Mouse (Mus musculus): Measurements from ENCODE around the gene Sars2. TPM values are rescaled to one million over a fixed set of nuclear protein-coding genes. Genes with fewer than 3 reads are reported as not detected.

The Sars2 gene
- polyA plus RNA-seq, 1 experiment from 2014 or later, result 22.4 TPM

GRCm38 (mm10) chr7:28702601-28703143 lies 39.1 kb upstream of the Sars2 start:
- H3K4me1 ChIP-seq (ENCODE audit: control insufficient read depth, insufficient read depth, low read length), result no peaks in the 10 kb centered on the region
- H3K4me2 ChIP-seq (ENCODE audit: low read depth, low read length), result no peak overlapping the region
- H3K9me3 ChIP-seq (replicated peaks; ENCODE audit: control insufficient read depth, low read length), result peaks cover 5% of the 10 kb centered on the region; the same call in 1 of the 2 replicates
- H3K27ac ChIP-seq (ENCODE audit: low read length), result no peak overlapping the region
- no peaks in the 10 kb centered on the region for H3K36me3 ChIP-seq (ENCODE audit: control insufficient read depth, insufficient read depth, low read length)
- H3K9ac ChIP-seq (ENCODE audit: low read length), result no peak overlapping the region
- 51% methylated on average over 9 of the region's 9 CpGs for WGBS
- ATAC-seq (ENCODE audit: insufficient read depth, low FRiP score), result no peak
- no peak overlapping the region for H3K4me3 ChIP-seq (replicated peaks; ENCODE audit: low read length)
- no peaks in the 10 kb centered on the region for H3K27me3 ChIP-seq (ENCODE audit: control insufficient read depth, insufficient read depth, low read length)

- H3K27me3 ChIP-seq (ENCODE audit: control insufficient read depth, insufficient read depth, low read length), result no peaks in the 10 kb centered on the region
- ATAC-seq (ENCODE audit: insufficient read depth, low FRiP score), result no peak
- no peak overlapping the region for H3K9ac ChIP-seq (ENCODE audit: low read length)
- no peaks in the 10 kb centered on the region for H3K36me3 ChIP-seq (ENCODE audit: control insufficient read depth, insufficient read depth, low read length)
- no peaks in the 10 kb centered on the region for H3K9me3 ChIP-seq (replicated peaks; ENCODE audit: control insufficient read depth, low read length)
- no peaks in the 10 kb centered on the region for H3K4me1 ChIP-seq (ENCODE audit: control insufficient read depth, insufficient read depth, low read length)
- H3K4me2 ChIP-seq (ENCODE audit: low read depth, low read length), result no peak overlapping the region
- no peak overlapping the region for H3K27ac ChIP-seq (ENCODE audit: low read length)
- H3K4me3 ChIP-seq (replicated peaks; ENCODE audit: low read length), result no peak overlapping the region
Observed at GRCm38 (mm10) chr7:28709454-28709853, 32.3 kb upstream of the Sars2 start.

GRCm38 (mm10) chr7:28710962-28711361 lies 30.8 kb upstream of the Sars2 start:
- H3K27me3 ChIP-seq (ENCODE audit: control insufficient read depth, insufficient read depth, low read length), result no peaks in the 10 kb centered on the region
- no peaks in the 10 kb centered on the region for H3K4me1 ChIP-seq (ENCODE audit: control insufficient read depth, insufficient read depth, low read length)
- no peak overlapping the region for H3K9ac ChIP-seq (ENCODE audit: low read length)
- whole genome bisulfite sequencing, result 66% methylated on average over 3 of the region's 3 CpGs
- ATAC-seq (ENCODE audit: insufficient read depth, low FRiP score), result no peak
- no peak overlapping the region for H3K27ac ChIP-seq (ENCODE audit: low read length)
- H3K4me2 ChIP-seq (ENCODE audit: low read depth, low read length), result no peak overlapping the region
- no peaks in the 10 kb centered on the region for H3K36me3 ChIP-seq (ENCODE audit: control insufficient read depth, insufficient read depth, low read length)
- H3K9me3 ChIP-seq (replicated peaks; ENCODE audit: control insufficient read depth, low read length), result no peaks in the 10 kb centered on the region
- no peak overlapping the region for H3K4me3 ChIP-seq (replicated peaks; ENCODE audit: low read length)

GRCm38 (mm10) chr7:28714667-28715066 lies 27.1 kb upstream of the Sars2 start:
- no peaks in the 10 kb centered on the region for H3K36me3 ChIP-seq (ENCODE audit: control insufficient read depth, insufficient read depth, low read length)
- no peak overlapping the region for H3K27ac ChIP-seq (ENCODE audit: low read length)
- no peak overlapping the region for H3K4me3 ChIP-seq (replicated peaks; ENCODE audit: low read length)
- H3K9me3 ChIP-seq (replicated peaks; ENCODE audit: control insufficient read depth, low read length), result no peaks in the 10 kb centered on the region
- H3K4me1 ChIP-seq (ENCODE audit: control insufficient read depth, insufficient read depth, low read length), result no peaks in the 10 kb centered on the region
- H3K4me2 ChIP-seq (ENCODE audit: low read depth, low read length), result no peak overlapping the region
- WGBS, result 71% methylated on average over 5 of the region's 5 CpGs
- no peaks in the 10 kb centered on the region for H3K27me3 ChIP-seq (ENCODE audit: control insufficient read depth, insufficient read depth, low read length)
- no peak overlapping the region for H3K9ac ChIP-seq (ENCODE audit: low read length)
- ATAC-seq (ENCODE audit: insufficient read depth, low FRiP score), result no peak

DNA sequence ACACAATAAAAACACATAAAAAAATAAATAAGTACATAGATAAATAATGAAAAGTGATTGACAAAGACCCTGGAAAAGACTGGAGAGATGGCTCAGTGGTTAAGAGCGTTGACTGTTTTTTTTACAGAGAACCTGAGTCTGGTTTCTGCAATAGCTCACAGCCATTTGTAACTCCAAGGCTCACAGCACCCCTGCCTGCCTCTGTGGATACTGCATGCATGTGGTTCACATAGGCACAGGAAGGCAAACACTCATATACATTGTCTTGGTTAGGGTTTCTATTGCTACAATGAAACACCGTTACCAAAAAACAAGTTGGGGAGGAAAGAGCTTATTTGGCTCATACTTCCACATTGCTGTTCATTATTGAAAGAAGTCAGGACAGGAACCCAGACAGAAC lies 26.2 kb upstream of the Sars2 start:
- no peaks in the 10 kb centered on the region for H3K4me1 ChIP-seq (ENCODE audit: control insufficient read depth, insufficient read depth, low read length)
- H3K4me2 ChIP-seq (ENCODE audit: low read depth, low read length), result no peak overlapping the region
- H3K27me3 ChIP-seq (ENCODE audit: control insufficient read depth, insufficient read depth, low read length), result no peaks in the 10 kb centered on the region
- H3K9me3 ChIP-seq (replicated peaks; ENCODE audit: control insufficient read depth, low read length), result no peaks in the 10 kb centered on the region
- no peak overlapping the region for H3K9ac ChIP-seq (ENCODE audit: low read length)
- H3K4me3 ChIP-seq (replicated peaks; ENCODE audit: low read length), result no peak overlapping the region
- H3K36me3 ChIP-seq (ENCODE audit: control insufficient read depth, insufficient read depth, low read length), result no peaks in the 10 kb centered on the region
- no peak for ATAC-seq (ENCODE audit: insufficient read depth, low FRiP score)
- 97% methylated on average over 2 of the region's 2 CpGs for WGBS
- no peak overlapping the region for H3K27ac ChIP-seq (ENCODE audit: low read length)

- Histone ChIP-seq H3K4me1 (ENCODE audit: control insufficient read depth, insufficient read depth, low read length) (no peaks in the 10 kb centered on the region), H3K27ac (ENCODE audit: low read length) (peak within 1 kb of the TSS; percentile 33; the same call in 1 of the 2 replicates), H3K4me3 (replicated peaks; ENCODE audit: low read length) (peak within 1 kb of the TSS; percentile 56), H3K9ac (ENCODE audit: low read length) (peak within 1 kb of the TSS; percentile 77), H3K4me2 (ENCODE audit: low read depth, low read length) (peak within 1 kb of the TSS; percentile 84), H3K9me3 (replicated peaks; ENCODE audit: control insufficient read depth, low read length) (no peaks in the 10 kb centered on the region), H3K27me3 (ENCODE audit: control insufficient read depth, insufficient read depth, low read length) (no peaks in the 10 kb centered on the region), H3K36me3 (ENCODE audit: control insufficient read depth, insufficient read depth, low read length) (no peaks in the 10 kb centered on the region)
- peak; percentile 78; the same call in 1 of the 2 replicates for ATAC-seq (ENCODE audit: insufficient read depth, low FRiP score)
- 2% methylated on average over 36 of the region's 36 CpGs for WGBS
Observed at GRCm38 (mm10) chr7:28716590-28717281, 25.1 kb upstream of the Sars2 start, which contains the start of gene Fbxo17. Fbxo17 (plus strand) TSS chr7:28716804.

DNA sequence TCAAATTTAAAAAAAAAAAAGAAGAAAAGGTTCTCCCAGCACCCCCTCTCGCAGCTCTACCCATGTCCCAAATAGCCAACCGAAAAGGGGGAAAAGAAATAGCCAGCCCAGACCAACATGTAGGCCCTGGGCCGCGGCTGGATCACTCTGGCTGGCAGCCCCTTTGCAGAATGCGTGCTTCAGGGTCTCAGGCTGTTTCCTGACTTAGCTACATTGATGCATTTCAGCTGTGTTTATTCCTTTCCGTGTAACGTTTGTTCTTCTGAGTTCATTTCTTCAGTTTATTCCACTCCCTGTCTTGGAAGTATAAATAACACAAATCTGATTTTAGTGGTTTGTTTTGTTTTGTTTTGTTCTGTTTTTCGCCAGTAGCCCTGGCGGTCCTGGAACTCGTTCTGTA lies 24.1 kb upstream of the Sars2 start:
- Histone ChIP-seq H3K9ac (ENCODE audit: low read length) (no peak overlapping the region), H3K9me3 (replicated peaks; ENCODE audit: control insufficient read depth, low read length) (no peaks in the 10 kb centered on the region), H3K4me1 (ENCODE audit: control insufficient read depth, insufficient read depth, low read length) (no peaks in the 10 kb centered on the region), H3K27me3 (ENCODE audit: control insufficient read depth, insufficient read depth, low read length) (no peaks in the 10 kb centered on the region), H3K36me3 (ENCODE audit: control insufficient read depth, insufficient read depth, low read length) (no peaks in the 10 kb centered on the region), H3K27ac (ENCODE audit: low read length) (no peak overlapping the region), H3K4me3 (replicated peaks; ENCODE audit: low read length) (no peak overlapping the region; the same call in 1 of the 2 replicates), H3K4me2 (ENCODE audit: low read depth, low read length) (peak overlapping the region; percentile 84; the same call in 1 of the 2 replicates)
- 64% methylated on average over 10 of the region's 10 CpGs for WGBS
- no peak for ATAC-seq (ENCODE audit: insufficient read depth, low FRiP score)

DNA sequence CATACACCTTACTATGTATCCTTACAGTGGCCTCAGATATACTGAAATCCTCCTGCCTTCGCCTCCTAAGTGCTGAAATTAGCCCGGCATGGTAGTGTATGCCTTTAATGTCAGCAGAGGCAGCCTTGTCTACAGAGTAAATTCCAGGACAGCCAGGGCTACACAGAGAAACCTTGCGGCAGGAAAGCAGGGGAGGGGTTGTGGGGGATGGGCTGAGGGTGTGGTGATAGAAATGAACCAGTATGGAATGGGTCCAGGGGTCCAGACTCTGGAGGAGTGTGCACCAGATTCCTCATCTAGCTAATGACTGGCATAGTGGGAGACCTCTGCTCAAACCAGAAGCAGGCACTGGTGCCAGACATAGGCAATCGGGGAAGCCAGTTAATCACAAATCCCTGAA lies 22.6 kb upstream of the Sars2 start:
- ATAC-seq (ENCODE audit: insufficient read depth, low FRiP score), result no peak
- 43% methylated on average over 4 of the region's 4 CpGs for WGBS

DNA sequence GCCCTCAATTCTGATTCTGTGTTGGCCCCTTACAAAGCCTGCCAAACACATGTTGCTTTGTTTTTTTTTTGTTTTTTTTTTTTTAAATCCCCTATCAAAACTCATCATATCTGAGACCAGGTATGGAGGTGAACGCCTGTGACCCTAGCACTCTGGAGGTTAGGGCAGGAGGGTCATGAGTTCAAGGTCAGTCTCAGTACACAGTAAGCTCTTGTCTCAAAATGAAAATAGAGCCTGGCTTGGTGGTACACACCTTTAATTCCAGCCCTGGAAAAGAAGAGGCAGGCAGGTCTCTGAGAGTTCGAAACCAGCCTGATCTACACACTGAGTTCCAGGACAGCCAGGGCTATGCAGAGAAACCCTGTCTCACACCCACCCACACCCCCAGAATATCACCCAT lies 22.1 kb upstream of the Sars2 start:
- no peak for ATAC-seq (ENCODE audit: insufficient read depth, low FRiP score)
- Histone ChIP-seq H3K9ac (ENCODE audit: low read length) (no peak overlapping the region), H3K4me3 (replicated peaks; ENCODE audit: low read length) (no peak overlapping the region), H3K9me3 (replicated peaks; ENCODE audit: control insufficient read depth, low read length) (no peaks in the 10 kb centered on the region), H3K4me2 (ENCODE audit: low read depth, low read length) (no peak overlapping the region), H3K36me3 (ENCODE audit: control insufficient read depth, insufficient read depth, low read length) (no peaks in the 10 kb centered on the region), H3K27ac (ENCODE audit: low read length) (no peak overlapping the region), H3K27me3 (ENCODE audit: control insufficient read depth, insufficient read depth, low read length) (no peaks in the 10 kb centered on the region), H3K4me1 (ENCODE audit: control insufficient read depth, insufficient read depth, low read length) (no peaks in the 10 kb centered on the region)
- WGBS, result 77% methylated on average over 2 of the region's 2 CpGs

More for the DNA sequence above, 22.6 kb upstream of the Sars2 start:
- H3K9me3 ChIP-seq (replicated peaks; ENCODE audit: control insufficient read depth, low read length), result no peaks in the 10 kb centered on the region
- H3K4me1 ChIP-seq (ENCODE audit: control insufficient read depth, insufficient read depth, low read length), result no peaks in the 10 kb centered on the region
- no peaks in the 10 kb centered on the region for H3K36me3 ChIP-seq (ENCODE audit: control insufficient read depth, insufficient read depth, low read length)
- H3K4me3 ChIP-seq (replicated peaks; ENCODE audit: low read length), result no peak overlapping the region
- H3K27ac ChIP-seq (ENCODE audit: low read length), result no peak overlapping the region
- H3K9ac ChIP-seq (ENCODE audit: low read length), result no peak overlapping the region
- no peaks in the 10 kb centered on the region for H3K27me3 ChIP-seq (ENCODE audit: control insufficient read depth, insufficient read depth, low read length)
- H3K4me2 ChIP-seq (ENCODE audit: low read depth, low read length), result no peak overlapping the region
